Mouse (Mus musculus) mesoderm, embryonic 11.5 days (tissue): Measurements from ENCODE around the gene Cptp.

Experiments
- DNase-seq: peaks from one replicate; pipeline ENCODE4 v3.0.0-alpha.2; 2012; ENCODE audit warnings: low read depth, low spot score

Gene Cptp

DNA sequence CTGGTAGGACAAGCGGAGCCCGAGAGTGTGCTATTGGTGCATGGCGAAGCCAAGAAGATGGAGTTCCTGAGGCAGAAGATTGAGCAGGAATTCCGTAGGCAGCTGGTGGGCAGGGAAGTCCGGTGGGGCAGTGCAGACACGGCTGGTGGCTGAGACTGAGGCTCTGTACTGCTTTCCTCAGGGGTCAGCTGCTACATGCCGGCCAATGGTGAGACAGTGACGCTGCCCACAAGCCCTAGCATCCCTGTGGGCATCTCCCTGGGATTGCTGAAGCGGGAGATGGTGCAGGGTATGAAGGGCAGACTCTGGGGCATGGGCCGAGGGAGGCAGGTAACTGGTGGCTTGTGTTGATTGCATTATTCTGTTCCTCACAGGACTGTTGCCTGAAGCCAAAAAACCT, 18.4 kb upstream of the Cptp start:
- no peak for DNase-seq

- no peak for DNase-seq
Measured at GRCm38 (mm10) chr4:155886330-155886729, 17.1 kb upstream of the Cptp start.

GRCm38 (mm10) chr4:155883587-155883986, 14.3 kb upstream of the Cptp start:
- DNase-seq: no peak

DNA sequence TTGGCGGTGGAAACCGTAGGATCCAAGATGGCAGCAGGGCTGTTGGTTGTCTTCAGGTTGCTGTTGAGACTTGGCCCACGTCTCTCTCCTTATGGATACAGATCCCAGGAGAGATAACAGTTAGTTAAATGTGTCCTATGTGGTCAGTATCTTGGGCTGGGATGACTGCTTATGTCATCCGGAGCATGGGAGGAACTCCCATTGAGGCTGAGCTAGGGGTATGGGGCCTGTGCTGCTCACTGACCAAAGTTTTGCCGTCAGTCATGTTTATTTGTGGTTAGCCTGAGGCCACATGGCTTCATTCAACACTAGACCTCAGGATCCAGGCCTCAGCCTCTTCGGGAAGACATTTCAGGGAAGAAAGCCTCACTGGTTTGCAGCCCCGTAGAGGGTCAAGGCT, 2.2 kb upstream of the Cptp start:
- DNase-seq: no peak

GRCm38 (mm10) chr4:155868614-155869298, 484 bp downstream of the Cptp start:
- DNase-seq: no peak

GRCm38 (mm10) chr4:155863001-155863400, 6.2 kb downstream of the Cptp start, which contains the start of gene Tas1r3:
Tas1r3 (minus strand) TSS chr4:155863362.
- DNase-seq: no peak

DNA sequence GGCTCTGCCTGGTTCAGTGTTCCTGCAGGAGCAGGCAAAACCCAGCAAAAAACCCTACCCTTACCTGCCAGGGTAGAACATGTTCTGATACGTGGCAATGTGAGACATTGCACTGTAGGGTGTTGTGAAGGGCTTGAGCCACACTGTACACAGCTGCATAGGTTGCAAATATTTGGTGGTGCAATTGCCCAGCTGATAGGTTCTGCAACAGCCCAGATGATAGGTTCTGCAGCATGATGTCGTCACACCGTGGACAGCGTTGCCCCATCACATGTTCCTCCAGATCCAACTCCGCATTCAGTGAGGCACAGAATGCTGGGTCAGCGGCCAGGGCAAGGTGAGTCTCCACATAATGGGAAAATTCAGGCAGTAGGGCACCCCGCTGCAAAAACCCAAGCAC, 7.5 kb downstream of the Cptp start:
- no peak for DNase-seq

- peak; percentile 81 for DNase-seq
Measured at GRCm38 (mm10) chr4:155859318-155859717, 9.9 kb downstream of the Cptp start.

DNA sequence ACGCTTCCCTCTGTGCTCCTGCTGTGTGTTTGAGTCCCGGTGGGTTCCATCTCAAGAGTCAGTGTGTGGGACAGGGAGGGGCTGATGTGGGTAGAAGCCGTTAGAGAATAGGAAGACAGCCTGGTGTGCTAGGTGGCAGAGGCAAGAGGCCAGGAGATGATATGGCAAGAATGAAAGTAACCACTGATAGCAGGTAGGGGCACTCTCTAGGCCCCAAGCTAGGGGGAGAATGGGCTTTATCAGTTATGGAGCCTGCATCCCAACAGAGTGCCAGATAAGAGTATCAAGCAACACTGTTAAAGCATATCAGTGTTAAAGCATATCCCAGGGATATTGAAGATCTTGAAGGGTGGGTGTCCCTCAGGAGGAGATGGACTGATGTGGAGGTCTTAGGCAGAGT, 12.4 kb downstream of the Cptp start:
- DNase-seq: no peak

DNA sequence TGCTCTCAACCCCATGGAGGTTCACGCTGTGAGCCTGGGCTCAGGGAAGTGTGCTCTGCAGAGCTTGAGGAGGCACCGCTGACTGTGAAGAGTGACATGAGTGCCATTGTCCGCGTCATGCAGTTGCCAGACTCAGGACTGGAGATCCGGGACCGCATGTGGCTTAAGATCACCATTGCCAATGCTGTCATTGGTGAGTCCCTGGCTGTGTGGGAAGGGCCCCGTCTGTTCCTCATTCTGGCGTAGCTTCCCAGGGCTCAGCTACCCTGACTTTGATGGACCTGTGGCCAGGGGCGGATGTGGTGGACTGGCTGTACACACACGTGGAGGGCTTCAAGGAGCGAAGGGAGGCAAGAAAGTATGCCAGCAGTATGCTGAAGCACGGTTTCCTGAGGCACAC, 13.2 kb downstream of the Cptp start:
- DNase-seq: no peak

- DNase-seq: no peak
Measured at GRCm38 (mm10) chr4:155854991-155855390, 14.2 kb downstream of the Cptp start.

DNA sequence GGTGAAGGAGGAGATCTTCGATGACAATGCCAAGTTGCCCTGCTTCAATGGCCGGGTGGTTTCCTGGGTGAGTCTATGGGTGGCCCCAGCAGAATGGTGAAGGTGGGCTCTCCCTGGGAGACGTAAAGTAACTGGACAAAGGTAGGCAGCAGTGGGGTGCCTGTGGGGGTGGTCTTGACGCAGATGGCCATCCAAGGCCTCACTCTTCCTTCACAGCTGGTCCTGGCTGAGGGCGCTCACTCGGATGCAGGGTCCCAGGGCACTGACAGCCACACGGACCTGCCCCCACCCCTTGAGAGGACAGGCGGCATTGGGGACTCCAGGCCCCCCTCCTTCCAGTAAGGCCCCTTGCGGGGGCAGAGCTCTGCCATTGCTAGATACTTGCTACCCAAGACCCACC, 15.8 kb downstream of the Cptp start:
- no peak for DNase-seq

DNA sequence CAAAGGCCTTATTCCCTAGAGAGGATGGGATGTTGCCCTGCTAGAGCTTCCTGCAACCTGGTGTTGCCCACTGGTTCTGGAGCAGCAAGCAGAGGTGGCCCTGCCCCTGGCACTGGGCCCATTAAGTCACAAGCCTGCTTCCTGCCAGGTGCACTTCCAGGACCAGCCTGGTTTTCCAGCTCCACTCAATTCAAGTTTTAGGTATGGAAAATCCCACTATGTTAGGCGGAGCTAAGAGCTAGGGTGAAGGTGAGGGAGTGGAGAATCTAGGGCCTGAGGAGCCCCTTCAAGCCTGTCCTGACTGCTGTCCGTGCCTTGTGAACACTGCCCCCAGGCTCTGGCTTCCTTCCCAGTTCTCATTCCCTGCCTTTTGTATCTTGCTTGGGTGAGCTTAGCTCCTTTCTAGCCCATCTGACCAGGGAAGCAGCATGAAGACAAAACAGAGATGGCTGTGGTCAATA, 17.3 kb downstream of the Cptp start:
- no peak for DNase-seq

GRCm38 (mm10) chr4:155851368-155851767, 17.9 kb downstream of the Cptp start:
- no peak for DNase-seq

DNA sequence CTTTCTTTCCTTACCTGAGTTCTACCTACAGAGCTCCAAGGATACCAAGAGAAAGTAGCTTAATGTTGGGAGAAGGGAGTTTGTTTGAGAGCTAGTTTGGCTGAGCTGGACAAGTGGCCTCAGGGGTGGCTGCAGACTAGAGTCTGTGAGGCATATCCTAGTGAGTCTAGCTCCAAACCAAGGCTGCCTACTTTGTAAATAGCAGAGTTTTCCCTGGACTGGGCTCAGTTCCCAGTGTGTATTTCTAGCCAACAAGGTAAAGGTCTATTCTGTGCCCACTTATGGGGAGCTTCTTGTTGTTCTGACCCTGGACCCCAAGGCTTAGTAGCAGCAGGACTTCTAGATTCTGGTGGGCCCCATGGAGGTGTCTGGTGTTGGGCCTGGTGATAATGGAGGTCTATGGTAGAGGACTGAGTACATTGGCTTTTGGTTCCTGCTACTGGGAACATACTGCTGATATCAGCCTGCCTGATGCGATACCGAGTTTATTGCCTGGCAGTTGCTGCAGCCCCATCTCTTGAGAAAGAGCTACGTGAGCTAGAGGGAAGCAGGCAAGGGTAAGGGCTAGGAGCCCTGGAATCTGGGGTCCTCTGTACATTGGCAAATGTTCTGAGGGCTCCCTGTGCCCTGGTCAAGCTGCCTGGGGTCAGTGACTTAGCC, 19.3 kb downstream of the Cptp start:
- DNase-seq: no peak

GRCm38 (mm10) chr4:155849391-155849790, 19.8 kb downstream of the Cptp start:
- DNase-seq: no peak

- no peak for DNase-seq
Measured at GRCm38 (mm10) chr4:155848434-155849095, 20.7 kb downstream of the Cptp start.

GRCm38 (mm10) chr4:155847591-155848352, 21.5 kb downstream of the Cptp start:
- peak; percentile 44 for DNase-seq

DNA sequence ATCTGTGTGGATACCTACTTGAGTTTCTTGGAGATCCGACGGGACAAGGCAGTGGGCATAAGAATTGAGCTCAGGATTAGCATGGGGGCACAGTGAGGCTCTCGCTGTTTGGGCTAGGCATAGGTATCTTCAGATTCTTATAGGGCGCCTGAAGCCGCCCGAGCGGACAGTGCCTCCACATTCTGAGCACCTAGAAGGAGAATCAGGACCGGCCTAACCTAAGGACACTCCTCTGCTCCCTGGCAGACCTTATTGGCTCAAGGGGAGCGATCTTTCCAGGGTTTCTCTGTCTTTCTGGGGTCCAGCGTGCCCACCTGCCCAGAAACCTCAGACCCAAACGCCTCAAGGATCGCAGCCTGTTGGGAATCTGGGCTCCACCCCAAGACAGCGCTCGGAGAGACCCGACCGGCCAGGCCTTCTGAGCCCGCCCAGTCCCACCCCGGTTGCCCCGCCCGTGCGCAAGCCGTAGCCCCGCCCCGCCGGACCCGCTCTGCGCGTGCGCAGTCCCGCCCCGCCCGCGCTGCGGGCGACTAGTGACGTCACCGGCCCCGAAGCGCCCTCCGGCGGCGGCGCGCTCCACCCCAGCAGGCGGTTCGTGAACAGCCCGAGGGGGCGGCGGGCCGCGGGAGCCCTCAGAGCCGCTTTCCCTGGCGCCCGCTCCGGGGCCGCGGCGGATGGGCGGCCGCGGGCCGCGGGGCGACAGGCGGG, 22.2 kb downstream of the Cptp start, which contains the start of gene Dvl1:
Gene Dvl1 (plus strand): TSS at position 532 of the 708 bp plus-strand sequence.
- peak; percentile 95 for DNase-seq

DNA sequence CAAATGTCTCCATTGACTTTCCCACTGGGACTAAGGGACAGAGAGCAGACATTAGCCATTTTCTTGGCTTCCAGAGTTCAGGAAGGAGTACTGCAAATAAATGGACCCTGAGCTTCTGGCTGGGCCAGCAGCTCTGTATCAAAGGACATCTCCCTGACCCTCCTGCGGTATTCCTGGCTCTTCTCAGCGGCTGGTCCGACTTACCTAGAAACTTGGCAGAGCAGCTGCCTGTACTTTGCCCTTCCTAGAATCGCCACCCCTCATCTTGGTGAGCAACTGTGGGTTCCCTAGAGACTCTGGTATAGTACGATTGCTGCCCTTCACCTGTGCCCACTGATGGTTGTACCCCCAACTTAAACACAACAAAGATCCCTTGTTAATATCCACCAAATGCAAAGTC, 26.0 kb downstream of the Cptp start:
- DNase-seq: no peak

- no peak for DNase-seq
Measured at GRCm38 (mm10) chr4:155841651-155842270, 27.5 kb downstream of the Cptp start.
